Mouse (Mus musculus): ENCODE measurements at regions not wholly inside any gene's neighbourhood (a gene's known extent, or its start where the extent isn't known, plus 50 kb on each side); places are given as distances from the start of the nearest gene placed in this dataset.

- TF ChIP-seq POLR2A (IDR thresholded peaks at IDR 0.05; ENCODE audit: insufficient read depth, low read depth, low read length) (no peak), EP300 (IDR thresholded peaks at IDR 0.05; ENCODE audit: insufficient read depth, low read depth, low read length) (no peak)
Observed at GRCm38 (mm10) chr10:96286094-96286485, 149.7 kb downstream of the Gm5426 start.

Data from heart, adult 2 months (tissue).